Mouse (Mus musculus) lung, postnatal 0 days (tissue): ENCODE measurements around the gene Spryd3.

Source experiments
- CTCF ChIP-seq: IDR thresholded peaks from 2 replicates; pipeline ENCODE4 v1.5.1; 2016; ENCODE audit warnings: antibody characterized with exemption, mild to moderate bottlenecking
- EP300 ChIP-seq: IDR thresholded peaks from 2 replicates; pipeline ENCODE4 v1.6.1; 2016; ENCODE audit warnings: antibody characterized with exemption, mild to moderate bottlenecking, control low read depth

GRCm38 (mm10) chr15:102173581-102173980 is 37.5 kb upstream of the Spryd3 start:
- TF ChIP-seq CTCF (no peak), EP300 (no peak)
